Mouse (Mus musculus) hindbrain, embryonic 10.5 days (tissue): ENCODE measurements around the gene Col9a1. TPM values are rescaled to one million over a fixed set of nuclear protein-coding genes. Genes with fewer than 3 reads are reported as not detected.
A peak's percentile ranks its signal among the peaks of the same experiment; 100 is the strongest.

Source experiments
- DNase-seq: peaks from one replicate; pipeline ENCODE4 v3.0.0-alpha.2; 2017; ENCODE audit warnings: low spot score
- H3K27ac ChIP-seq: fragments of 300-500 bp; sonication (generic); 2 replicates; pipeline ENCODE4 v1.5.1; 2016; ENCODE audit warnings: mild to moderate bottlenecking, moderate library complexity
- H3K27me3 ChIP-seq: fragments of 300-500 bp; sonication (generic); 2 replicates; pipeline ENCODE4 v1.6.1; 2016; ENCODE audit warnings: mild to moderate bottlenecking; ENCODE audit not compliant: poor library complexity, insufficient read depth, severe bottlenecking
- H3K36me3 ChIP-seq: fragments of 300-500 bp; sonication (generic); 2 replicates; pipeline ENCODE4 v1.6.1; 2016; ENCODE audit warnings: mild to moderate bottlenecking, moderate library complexity
- H3K4me1 ChIP-seq: fragments of 300-500 bp; sonication (generic); replicated peaks from 2 replicates; pipeline ENCODE4 v1.6.1; 2016; ENCODE audit warnings: mild to moderate bottlenecking
- H3K4me3 ChIP-seq: fragments of 300-500 bp; sonication (generic); 2 replicates; pipeline ENCODE4 v1.5.1; 2016; ENCODE audit warnings: mild to moderate bottlenecking, moderate library complexity
- H3K9me3 ChIP-seq: fragments of 300-500 bp; sonication (generic); 2 replicates; pipeline ENCODE4 v1.6.1; 2016; ENCODE audit warnings: mild to moderate bottlenecking, moderate library complexity
- WGBS: fragments of 180-500 bp; shearing (Covaris S2); methylation state at CpG from one replicate; pipeline ENCODE4 v1.1.7; 2016; 5-methylcytosine and 5-hydroxymethylcytosine counted together
- polyA plus RNA-seq: library from polyadenylated mRNA; unstranded; fragments of >200 nt; fragmentation: Nextera tagmentation; extraction: Ambion mirVana; gene quantifications from 2 replicates; pipeline ENCODE4 v1.2.1, GENCODE M21; 2016

Gene Col9a1
- polyA plus RNA-seq, 1 experiment from 2014 or later, result 45.4 TPM

- no peaks in the 10 kb centered on the region for H3K9me3 ChIP-seq
- H3K4me3 ChIP-seq, result no peak overlapping the region
- H3K27ac ChIP-seq, result no peak overlapping the region
- 87% methylated on average over 2 of the region's 2 CpGs for WGBS
- no peaks in the 10 kb centered on the region for H3K36me3 ChIP-seq
- DNase-seq, result no peak
- no peaks in the 10 kb centered on the region for H3K4me1 ChIP-seq
- no peaks in the 10 kb centered on the region for H3K27me3 ChIP-seq
Measured at GRCm38 (mm10) chr1:24179856-24180255, 2.4 kb downstream of the Col9a1 start.

GRCm38 (mm10) chr1:24184981-24185380 is 7.6 kb downstream of the Col9a1 start:
- no peak overlapping the region for H3K4me3 ChIP-seq
- H3K27me3 ChIP-seq, result no peaks in the 10 kb centered on the region
- H3K4me1 ChIP-seq, result no peaks in the 10 kb centered on the region
- no peak overlapping the region for H3K27ac ChIP-seq
- H3K36me3 ChIP-seq, result no peaks in the 10 kb centered on the region
- 85% methylated on average over 11 of the region's 11 CpGs for WGBS
- H3K9me3 ChIP-seq, result no peaks in the 10 kb centered on the region
- DNase-seq, result no peak

- H3K27ac ChIP-seq, result no peak overlapping the region
- H3K4me3 ChIP-seq, result no peak overlapping the region
- 86% methylated on average over 11 of the region's 11 CpGs for WGBS
- no peak for DNase-seq
- H3K36me3 ChIP-seq, result no peaks in the 10 kb centered on the region
- H3K4me1 ChIP-seq, result no peaks in the 10 kb centered on the region
- no peaks in the 10 kb centered on the region for H3K27me3 ChIP-seq
- H3K9me3 ChIP-seq, result no peaks in the 10 kb centered on the region
Measured at GRCm38 (mm10) chr1:24186964-24187363, 9.6 kb downstream of the Col9a1 start.

- Histone ChIP-seq H3K4me1 (peaks cover 16% of the 10 kb centered on the region), H3K9me3 (no peaks in the 10 kb centered on the region), H3K4me3 (no peak overlapping the region), H3K27me3 (no peaks in the 10 kb centered on the region), H3K27ac (no peak overlapping the region), H3K36me3 (no peaks in the 10 kb centered on the region)
- WGBS, result 93% methylated on average over 4 of the region's 4 CpGs
- DNase-seq, result no peak
Measured at GRCm38 (mm10) chr1:24191668-24192067, 14.3 kb downstream of the Col9a1 start.

GRCm38 (mm10) chr1:24194111-24194510 is 16.7 kb downstream of the Col9a1 start:
- Histone ChIP-seq H3K4me3 (no peak overlapping the region), H3K4me1 (peaks cover 28% of the 10 kb centered on the region), H3K27ac (no peak overlapping the region), H3K9me3 (no peaks in the 10 kb centered on the region), H3K36me3 (no peaks in the 10 kb centered on the region), H3K27me3 (no peaks in the 10 kb centered on the region)
- DNase-seq, result no peak
- WGBS, result 62% methylated on average over 4 of the region's 4 CpGs

GRCm38 (mm10) chr1:24195070-24195840 is 17.8 kb downstream of the Col9a1 start:
- no peaks in the 10 kb centered on the region for H3K9me3 ChIP-seq
- WGBS, result 35% methylated on average over 12 of the region's 12 CpGs
- no peaks in the 10 kb centered on the region for H3K27me3 ChIP-seq
- peak; percentile 34 for DNase-seq
- H3K27ac ChIP-seq, result peak overlapping the region; percentile 72
- peak overlapping the region; percentile 42 for H3K4me3 ChIP-seq
- H3K4me1 ChIP-seq, result peaks cover 28% of the 10 kb centered on the region
- H3K36me3 ChIP-seq, result no peaks in the 10 kb centered on the region

- WGBS, result 30% methylated on average over 3 of the region's 3 CpGs
- peak overlapping the region; percentile 72 for H3K27ac ChIP-seq
Measured at GRCm38 (mm10) chr1:24195951-24196517, 18.6 kb downstream of the Col9a1 start.

GRCm38 (mm10) chr1:24211621-24212385 is 34.4 kb downstream of the Col9a1 start:
- Histone ChIP-seq H3K27ac (no peak overlapping the region), H3K36me3 (peaks cover 8% of the 10 kb centered on the region; the same call in 1 of the 2 replicates), H3K4me1 (no peaks in the 10 kb centered on the region), H3K4me3 (no peak overlapping the region), H3K27me3 (no peaks in the 10 kb centered on the region), H3K9me3 (peaks cover 5% of the 10 kb centered on the region; the same call in 1 of the 2 replicates)
- DNase-seq, result no peak
- 73% methylated on average over 9 of the region's 9 CpGs for WGBS

More at GRCm38 (mm10) chr1:24195951-24196517, 18.6 kb downstream of the Col9a1 start:
- Histone ChIP-seq H3K36me3 (no peaks in the 10 kb centered on the region), H3K4me1 (peaks cover 28% of the 10 kb centered on the region), H3K27me3 (no peaks in the 10 kb centered on the region), H3K9me3 (no peaks in the 10 kb centered on the region), H3K4me3 (peak overlapping the region; percentile 42)
- DNase-seq, result peak; percentile 58

GRCm38 (mm10) chr1:24219041-24219440 is 41.6 kb downstream of the Col9a1 start:
- no peak overlapping the region for H3K27ac ChIP-seq
- H3K36me3 ChIP-seq, result no peaks in the 10 kb centered on the region
- DNase-seq, result no peak
- H3K4me3 ChIP-seq, result no peak overlapping the region
- peaks cover 5% of the 10 kb centered on the region; the same call in 1 of the 2 replicates for H3K4me1 ChIP-seq
- WGBS, result 31% methylated on average over 6 of the region's 6 CpGs
- H3K9me3 ChIP-seq, result no peaks in the 10 kb centered on the region
- no peaks in the 10 kb centered on the region for H3K27me3 ChIP-seq

- WGBS, result 77% methylated on average over 2 of the region's 2 CpGs
- Histone ChIP-seq H3K27ac (no peak overlapping the region), H3K4me1 (peaks cover 5% of the 10 kb centered on the region; the same call in 1 of the 2 replicates), H3K36me3 (no peaks in the 10 kb centered on the region), H3K27me3 (no peaks in the 10 kb centered on the region), H3K9me3 (no peaks in the 10 kb centered on the region), H3K4me3 (no peak overlapping the region)
- DNase-seq, result no peak
Measured at GRCm38 (mm10) chr1:24222231-24222630, 44.8 kb downstream of the Col9a1 start.

GRCm38 (mm10) chr1:24222981-24223612 is 45.7 kb downstream of the Col9a1 start:
- Histone ChIP-seq H3K9me3 (no peaks in the 10 kb centered on the region), H3K4me3 (no peak overlapping the region), H3K36me3 (no peaks in the 10 kb centered on the region), H3K27ac (no peak overlapping the region), H3K4me1 (peaks cover 5% of the 10 kb centered on the region; the same call in 1 of the 2 replicates), H3K27me3 (no peaks in the 10 kb centered on the region)
- DNase-seq, result no peak
- WGBS, result 83% methylated on average over 8 of the region's 8 CpGs

GRCm38 (mm10) chr1:24225825-24226526 is 48.6 kb downstream of the Col9a1 start:
- Histone ChIP-seq H3K36me3 (no peaks in the 10 kb centered on the region), H3K27me3 (no peaks in the 10 kb centered on the region), H3K9me3 (no peaks in the 10 kb centered on the region), H3K4me3 (no peak overlapping the region), H3K4me1 (peaks cover 6% of the 10 kb centered on the region), H3K27ac (no peak overlapping the region)
- 83% methylated on average over 4 of the region's 4 CpGs for WGBS
- DNase-seq, result peak; percentile 21
